15 mouse cellular contexts compared by ENCODE assay signal in genomic region chr6:86686971-86687370, GRCm38 (mm10).
"Had no signal": no experiment of that assay in that cellular context is flagged by ENCODE, and none has a peak within 500 bp of the region (broad histone marks: within the 10 kb centered on the region; RNA-seq: fewer than 3 reads in every experiment).

No protein-coding gene starts in this region.

- H3K27me3 ChIP-seq: neural tube, embryonic 15.5 days; stomach, embryonic 15.5 days had no signal

- H3K9ac ChIP-seq: neural tube, embryonic 15.5 days; stomach, embryonic 15.5 days had no signal

- H3K4me1 ChIP-seq: stomach, embryonic 15.5 days had no signal

- DNase-seq: retina, postnatal 1 day; right cerebral cortex, adult 18-20 months; right cerebral cortex, postnatal 14 days; right cerebral cortex, postnatal 25 days; right cerebral cortex, postnatal 4 days; spleen, adult 18-20 months; thymus, adult 18-20 months; thymus, adult 2 months; thymus, postnatal 14 days; thymus, postnatal 25 days; thymus, postnatal 36 days; thymus, postnatal 4 days had no signal

- H3K4me2 ChIP-seq: neural tube, embryonic 15.5 days; stomach, embryonic 15.5 days had no signal

- H3K4me3 ChIP-seq: neural tube, embryonic 15.5 days; stomach, embryonic 15.5 days had no signal

- H3K9me3 ChIP-seq: neural tube, embryonic 15.5 days; stomach, embryonic 15.5 days had no signal

- H3K27ac ChIP-seq: neural tube, embryonic 15.5 days; stomach, embryonic 15.5 days; stomach, postnatal 0 days had no signal
